Mouse (Mus musculus) thymus, postnatal 14 days (tissue): ENCODE measurements around the gene Hmox1.

Source experiments
- DNase-seq: peaks from one replicate; pipeline ENCODE4 v3.0.0; 2021

Gene Hmox1

GRCm38 (mm10) chr8:75093399-75094156 lies at the start of gene Hmox1:
Gene Hmox1 (plus strand): TSS chr8:75093621.
- peak; percentile 84 for DNase-seq

DNA sequence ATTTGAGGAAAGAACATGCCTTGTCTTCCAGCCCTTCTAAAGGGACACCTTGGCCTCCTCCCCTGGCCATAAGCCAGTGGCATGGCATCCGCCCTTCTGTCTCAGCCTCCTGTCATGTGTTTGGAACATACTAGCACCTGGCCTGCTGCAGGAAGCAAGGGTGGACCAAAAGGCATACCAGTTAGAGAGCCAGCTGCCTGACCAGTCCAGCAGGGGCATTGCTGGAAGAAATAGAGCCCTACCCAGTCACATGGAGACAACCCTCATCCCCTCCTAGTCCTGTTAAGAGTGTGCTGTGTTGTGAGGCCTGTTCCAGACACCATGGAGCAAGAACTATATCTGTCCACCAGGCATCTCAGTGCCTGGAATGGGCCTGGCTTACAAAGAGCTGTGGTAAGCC lies 47.1 kb upstream of the Hmox1 start:
- DNase-seq, result no peak

DNA sequence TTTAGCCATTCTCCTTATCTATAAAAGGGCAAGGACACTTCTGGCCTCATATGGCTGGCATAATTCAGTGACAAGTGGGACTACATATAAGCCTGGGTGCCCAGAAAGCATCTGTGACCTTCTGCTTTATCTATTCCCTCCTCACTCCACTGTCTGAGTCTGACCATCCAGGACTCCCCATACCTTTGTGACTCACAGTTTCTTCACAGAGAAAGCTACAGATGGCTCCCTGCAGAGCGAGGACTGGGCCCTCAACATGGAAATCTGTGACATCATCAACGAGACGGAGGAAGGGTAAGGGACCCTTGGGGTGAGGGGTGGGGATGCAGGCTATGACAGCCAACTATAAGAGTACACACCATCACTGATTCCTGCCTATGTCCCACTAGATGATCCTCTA lies 45.6 kb upstream of the Hmox1 start:
- no peak for DNase-seq

DNA sequence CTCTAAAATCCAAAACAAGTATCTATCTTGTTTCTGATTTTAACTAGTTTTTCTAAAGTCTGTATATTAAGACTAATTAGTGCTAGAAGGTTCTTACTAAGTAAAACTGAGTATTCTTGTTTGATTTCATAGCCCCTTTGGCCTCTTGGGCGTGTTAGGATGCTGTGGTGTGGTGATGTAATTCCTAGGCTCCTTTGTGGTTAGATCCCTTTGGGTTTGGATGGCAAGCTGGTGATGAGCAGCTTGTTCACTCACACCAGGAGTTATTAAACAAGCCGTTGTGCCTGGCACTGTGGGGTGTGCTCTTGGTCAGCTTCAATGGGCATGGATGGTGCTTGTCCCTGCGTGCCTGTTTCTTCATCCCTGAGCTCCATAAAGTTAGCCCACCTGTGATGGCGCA lies 40.1 kb upstream of the Hmox1 start:
- no peak for DNase-seq

DNA sequence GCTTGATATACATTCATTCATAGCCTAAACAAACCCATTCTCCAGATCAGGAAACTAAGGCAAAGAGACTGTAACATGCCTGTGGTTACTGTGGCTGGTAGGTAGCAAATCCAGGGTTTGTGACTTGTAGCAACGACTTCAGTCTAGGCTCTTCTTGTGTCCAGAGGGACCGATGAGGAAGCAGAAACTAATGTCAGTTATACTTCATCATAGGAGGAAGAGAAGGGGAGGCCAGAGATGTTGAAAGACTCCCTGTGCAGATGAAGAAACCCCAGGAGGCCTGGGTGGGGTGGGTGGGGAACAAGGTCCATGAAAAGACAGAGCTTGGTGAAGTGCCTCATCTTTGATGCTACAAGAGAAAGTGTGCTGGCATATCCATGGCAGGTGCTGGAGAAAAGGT lies 37.7 kb upstream of the Hmox1 start:
- no peak for DNase-seq

DNA sequence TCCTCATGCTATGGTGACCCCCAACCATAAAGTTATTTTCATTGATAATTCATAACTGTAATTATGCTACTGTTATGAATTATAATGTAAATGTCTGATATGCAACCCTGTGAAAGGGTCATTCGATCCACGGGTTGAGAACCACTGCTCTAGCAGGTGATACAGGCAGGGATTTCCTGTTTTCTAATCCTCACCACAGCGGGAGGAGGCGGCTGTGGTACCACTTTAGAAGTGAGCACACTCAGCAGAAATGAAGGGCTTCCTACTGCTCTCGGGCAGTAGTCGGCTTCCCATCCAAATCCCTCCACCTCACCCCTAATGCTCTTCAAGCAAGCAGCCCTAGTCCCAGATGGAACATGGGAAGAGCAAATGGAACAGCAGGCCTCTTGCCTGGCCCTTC lies 33.4 kb upstream of the Hmox1 start:
- DNase-seq, result no peak

DNA sequence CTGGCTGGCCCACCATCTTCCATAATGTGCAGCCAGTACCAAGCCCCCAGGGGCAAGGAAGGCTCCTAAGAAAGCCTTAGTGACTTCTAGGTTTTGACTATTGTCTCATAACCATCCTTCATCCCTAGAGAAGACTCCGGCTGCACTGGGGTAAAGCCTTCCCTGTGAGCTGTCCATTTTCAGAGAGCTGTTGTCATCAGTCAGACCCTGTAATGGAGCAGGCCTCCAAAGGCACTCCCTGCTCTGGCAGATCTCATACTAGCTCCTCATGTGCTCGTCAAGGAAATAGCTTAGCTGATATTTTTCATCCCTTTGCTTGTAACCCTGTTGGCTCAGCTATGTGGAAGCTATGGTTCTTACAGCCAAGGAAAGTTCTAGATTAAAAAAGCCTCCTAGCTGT lies 32.6 kb upstream of the Hmox1 start:
- DNase-seq, result no peak

DNA sequence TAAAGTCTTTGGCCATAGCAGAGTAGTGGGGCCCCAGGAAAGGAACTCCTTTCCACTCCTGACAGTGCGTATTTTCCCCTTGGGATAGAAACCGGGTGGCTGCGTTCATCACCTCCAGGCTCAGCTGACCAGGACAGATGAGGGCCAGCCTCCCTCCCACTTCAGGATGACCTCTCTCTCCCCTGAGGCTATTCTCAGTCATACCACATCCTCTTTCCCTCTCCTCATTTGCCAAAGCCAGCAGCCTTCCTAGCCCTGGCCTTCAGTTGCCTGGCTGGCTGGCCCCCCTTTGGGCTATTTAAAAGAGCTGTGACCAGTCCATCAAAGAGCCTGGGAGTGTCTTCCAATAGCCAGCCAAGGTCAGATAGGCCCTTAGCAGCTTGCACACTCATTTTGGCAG lies 30.1 kb upstream of the Hmox1 start:
- no peak for DNase-seq

- no peak for DNase-seq
These were observed 28.6 kb upstream of the Hmox1 start for GRCm38 (mm10) chr8:75064790-75065189.

GRCm38 (mm10) chr8:75067287-75067686 lies 26.1 kb upstream of the Hmox1 start:
- no peak for DNase-seq

DNA sequence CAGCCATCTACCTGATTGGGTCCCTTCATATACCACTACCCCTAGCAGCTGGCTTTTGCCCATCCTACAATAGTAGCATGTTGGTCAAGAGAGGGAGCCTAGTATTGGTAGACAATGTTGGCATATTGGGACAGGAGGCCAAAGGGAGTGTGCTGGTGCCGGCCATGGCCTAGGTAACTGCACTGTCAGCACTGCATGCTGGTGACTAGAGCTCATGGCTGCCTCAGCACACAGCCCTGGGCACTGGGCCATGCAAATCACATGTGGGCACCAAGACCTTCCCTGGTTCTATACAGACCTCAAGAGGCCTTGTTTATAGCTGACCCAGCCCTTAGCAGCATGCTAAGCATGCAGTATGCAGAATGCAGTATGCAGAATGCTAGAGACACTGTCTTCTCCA lies 23.1 kb upstream of the Hmox1 start:
- DNase-seq, result no peak

DNA sequence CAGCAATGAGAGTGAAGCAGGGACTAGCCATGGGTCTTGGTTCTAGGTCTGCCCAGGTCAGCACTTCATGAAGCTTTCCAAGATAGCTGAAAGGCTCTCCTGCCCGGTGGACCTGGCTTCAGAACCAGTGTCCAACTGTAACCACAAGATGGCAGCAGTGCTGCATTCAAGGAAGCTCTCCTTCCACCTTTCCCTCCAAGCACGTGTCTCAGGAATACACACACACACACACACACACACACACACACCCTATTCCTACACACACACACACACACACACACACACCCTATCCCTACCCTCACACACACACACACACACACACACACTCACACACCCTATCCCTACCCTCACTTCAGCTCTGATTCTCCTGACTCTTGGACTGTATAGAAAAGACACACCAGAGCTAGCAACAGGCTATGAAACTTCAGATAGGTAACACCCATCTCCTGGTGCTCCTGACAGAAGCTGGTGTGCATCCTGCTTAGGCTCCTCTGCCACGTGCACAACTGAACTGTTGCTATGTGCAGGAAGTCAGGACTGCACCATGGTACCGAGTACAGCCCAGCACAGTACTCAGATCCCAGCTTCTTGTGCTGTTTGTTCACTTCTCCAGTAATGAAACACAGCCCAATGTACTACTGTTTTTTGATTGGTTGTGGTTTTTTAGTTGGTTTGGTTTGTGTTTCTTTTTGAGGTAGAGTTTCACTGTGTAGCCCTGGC lies 21.6 kb upstream of the Hmox1 start:
- DNase-seq, result peak; percentile 72

DNA sequence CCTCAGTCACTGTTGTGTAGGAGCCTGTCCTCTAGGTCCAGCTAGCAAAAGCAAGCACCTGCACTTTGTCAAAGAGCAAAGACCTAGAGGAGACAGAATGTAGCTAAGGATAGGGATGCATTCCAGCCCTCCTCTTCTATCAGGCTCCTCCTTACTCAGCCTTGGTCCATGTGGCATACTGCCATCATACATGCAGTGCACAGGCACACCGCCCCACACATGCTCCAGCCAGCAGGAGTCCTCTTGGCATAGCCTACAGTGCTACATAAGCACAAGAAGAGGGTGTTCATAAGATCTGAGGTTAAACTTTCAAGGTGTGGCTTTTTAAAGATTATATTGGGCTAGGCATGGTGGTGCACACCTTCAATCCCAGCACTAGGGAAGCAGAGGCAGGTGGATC lies 18.5 kb upstream of the Hmox1 start:
- DNase-seq, result no peak

- DNase-seq, result no peak
These were observed 15.2 kb upstream of the Hmox1 start for GRCm38 (mm10) chr8:75078215-75078614.

- DNase-seq, result no peak
These were observed 14.6 kb upstream of the Hmox1 start for GRCm38 (mm10) chr8:75078851-75079250.

- no peak for DNase-seq
These were observed 11.9 kb upstream of the Hmox1 start for GRCm38 (mm10) chr8:75081364-75082040.

GRCm38 (mm10) chr8:75082181-75082805 lies 11.1 kb upstream of the Hmox1 start:
- no peak for DNase-seq

DNA sequence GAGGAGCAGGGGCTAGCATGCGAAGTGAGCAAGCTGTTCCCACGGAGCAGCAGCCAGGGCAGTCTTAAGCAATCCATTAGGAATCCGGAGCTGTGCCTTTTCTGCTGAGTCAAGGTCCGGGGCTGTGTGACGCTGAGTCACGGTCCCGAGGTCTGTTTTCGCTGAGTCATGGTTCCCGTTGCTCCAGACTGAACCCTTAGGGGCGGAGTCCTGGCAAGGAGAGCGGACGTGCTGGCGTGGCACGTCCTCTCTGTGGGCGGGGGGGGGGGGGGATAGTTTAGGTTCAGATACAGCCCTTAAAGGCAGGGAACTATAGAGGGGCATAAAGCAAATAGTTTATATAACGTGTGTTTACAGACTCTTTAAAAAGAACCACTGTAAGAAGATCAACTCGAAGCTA lies 9.6 kb upstream of the Hmox1 start:
- DNase-seq, result peak; percentile 71

- no peak for DNase-seq
These were observed 8.9 kb upstream of the Hmox1 start for GRCm38 (mm10) chr8:75084382-75085064.

- no peak for DNase-seq
These were observed 7.4 kb upstream of the Hmox1 start for GRCm38 (mm10) chr8:75086002-75086401.

DNA sequence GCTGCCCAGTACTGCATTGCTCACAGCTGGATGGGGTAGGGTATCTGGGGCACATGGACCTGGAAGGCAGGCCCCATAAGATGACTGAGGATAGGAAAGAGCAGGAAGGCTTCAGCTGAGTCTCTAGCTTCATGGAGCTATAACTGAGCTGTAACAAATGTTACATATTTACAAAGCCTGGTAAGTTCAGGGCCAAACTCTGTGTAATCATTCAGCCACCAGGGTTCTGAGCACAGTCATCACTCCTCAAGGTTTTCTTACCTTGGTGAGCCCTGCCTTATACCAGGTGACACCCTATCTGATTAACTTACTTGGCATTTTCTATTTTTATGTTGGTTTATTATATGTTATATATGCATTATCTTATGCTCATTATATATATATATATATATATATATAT lies 6.3 kb upstream of the Hmox1 start:
- DNase-seq, result no peak

DNA sequence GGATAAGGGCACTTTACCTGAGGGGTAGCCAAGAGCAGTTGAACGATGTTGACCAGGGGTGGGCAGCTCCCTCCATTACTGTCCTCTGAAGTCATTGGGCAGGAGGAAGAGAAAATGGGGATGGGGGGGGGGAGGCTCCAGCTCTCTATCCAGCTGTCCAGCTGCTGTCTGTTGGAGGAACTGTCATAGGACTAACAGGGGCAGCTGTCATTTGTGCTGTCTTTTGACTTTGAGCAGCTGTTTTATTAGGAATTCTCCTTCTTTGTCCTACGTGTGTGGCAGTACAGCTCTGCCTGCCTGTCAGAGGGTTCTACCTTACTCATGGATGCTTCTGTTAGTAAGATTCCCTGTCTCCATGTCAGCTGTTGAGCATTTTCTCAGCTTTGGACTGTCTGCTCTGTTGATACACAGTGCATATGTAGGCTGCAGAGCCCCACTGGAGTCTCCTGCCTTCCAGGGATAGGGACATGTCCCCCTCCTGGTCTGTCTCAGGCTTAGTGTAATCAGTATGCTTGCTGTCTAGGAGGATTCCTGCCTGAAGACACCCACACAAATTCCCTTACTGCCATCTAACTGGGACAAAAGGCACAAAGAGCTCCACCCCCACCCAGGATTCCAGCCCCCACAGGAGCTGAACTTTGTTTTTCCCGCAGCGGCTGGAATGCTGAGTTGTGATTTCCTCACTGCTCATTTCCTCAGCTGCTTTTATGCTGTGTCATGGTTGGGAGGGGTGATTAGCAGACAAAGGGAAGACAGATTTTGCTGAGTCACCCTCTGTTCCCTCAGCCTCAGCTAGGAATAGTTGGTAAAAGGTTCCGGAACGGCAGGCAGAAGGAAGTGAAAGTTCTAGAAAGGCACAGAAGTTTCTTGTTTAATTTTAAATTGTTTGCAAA lies 4.2 kb upstream of the Hmox1 start:
- peak; percentile 34 for DNase-seq
